Mouse (Mus musculus): ENCODE results near the gene Vezt. TPM values are rescaled to one million over a fixed set of nuclear protein-coding genes. Genes with fewer than 3 reads are reported as not detected.
A peak's percentile ranks its signal among the peaks of the same experiment; 100 is the strongest.

Gene Vezt
- 16.4 and 16.5 TPM in 2 replicates for polyA plus RNA-seq (2012; ENCODE audit: insufficient read depth, insufficient read length, missing spikeins)

DNA sequence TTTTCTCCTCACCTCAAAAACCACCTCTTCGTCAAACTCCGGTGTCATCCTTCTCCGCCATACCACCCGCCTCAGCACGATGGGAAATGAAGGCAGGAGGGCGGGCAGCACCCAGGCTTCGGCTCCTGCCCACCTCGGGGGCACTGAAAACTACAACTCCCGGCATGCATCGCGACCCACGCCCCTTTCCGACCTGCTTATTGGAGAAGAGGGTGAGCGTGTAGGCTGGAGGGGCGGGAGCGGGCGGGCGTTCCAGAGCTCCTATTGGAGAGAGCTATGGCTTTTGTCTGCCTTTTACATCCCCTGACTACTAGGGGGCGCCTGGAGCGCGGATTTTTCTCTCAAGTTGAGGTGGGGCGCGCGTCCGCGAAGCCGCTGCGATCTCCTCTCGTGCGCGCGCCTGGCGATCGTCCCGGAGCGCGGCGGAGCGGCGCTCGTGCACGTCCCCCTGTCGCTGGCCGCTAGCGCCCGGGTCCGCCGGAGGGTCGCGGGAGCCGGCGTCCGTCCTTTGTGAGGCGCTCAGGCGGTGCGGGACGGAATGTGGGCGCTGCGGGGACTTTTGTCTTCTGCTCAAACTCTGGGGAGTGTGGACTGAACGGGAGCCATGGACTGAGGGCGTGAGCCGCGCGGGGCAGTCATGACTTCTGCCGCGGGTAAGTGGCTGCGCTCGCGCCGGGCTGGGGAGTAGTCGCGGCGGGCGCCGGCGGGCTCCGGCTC lies at the start of gene Vezt, which contains the start of gene Fgd6:
TSS of gene Vezt (minus strand) at position 160 of the 717 bp plus-strand sequence.
TSS of gene Fgd6 (plus strand) at position 344 of the 717 bp plus-strand sequence.
- H3K27ac ChIP-seq (ENCODE audit: insufficient read depth, low read depth, low read length), result peak within 1 kb of the TSS; percentile 67

DNA sequence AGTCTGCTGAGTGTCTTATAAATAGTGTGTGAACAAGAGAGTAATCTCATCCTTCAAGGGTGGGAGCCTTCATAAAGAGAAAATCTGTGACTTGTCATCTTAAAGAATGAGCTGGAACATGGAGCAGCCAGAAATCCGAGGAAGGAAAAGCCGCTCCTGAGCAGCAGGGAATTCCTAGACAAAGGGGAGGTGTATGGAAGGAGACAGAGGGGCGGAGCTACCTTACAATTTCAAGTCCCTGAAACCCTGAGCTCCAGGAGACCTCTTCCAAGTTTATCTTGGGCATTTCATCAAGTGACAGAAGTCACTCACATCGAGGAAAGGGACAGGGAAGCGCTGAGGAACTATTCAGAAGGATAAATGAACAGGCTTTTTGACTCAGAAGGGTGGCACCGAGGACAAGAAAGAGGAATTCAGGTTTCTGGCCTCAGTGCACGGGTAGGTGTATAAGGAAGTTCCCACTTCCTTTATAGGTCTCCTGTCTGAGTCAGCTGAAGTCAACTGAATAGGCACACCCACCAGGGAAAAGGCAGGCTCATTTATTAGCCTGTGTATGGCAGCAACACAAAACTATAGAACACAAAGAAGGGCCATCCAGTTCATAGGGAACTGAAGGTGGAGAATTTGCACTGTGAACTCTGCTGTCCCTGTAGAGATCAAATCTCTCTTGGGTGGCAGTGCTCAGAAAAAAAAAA lies 46.6 kb upstream of the Vezt start:
- Histone ChIP-seq H3K27ac (ENCODE audit: insufficient read depth, low read depth, low read length) (no peak overlapping the region), H3K4me1 (ENCODE audit: control insufficient read depth, insufficient read depth, low read length) (peaks cover 28% of the 10 kb centered on the region), H3K4me3 (ENCODE audit: insufficient read depth, low read length) (no peak overlapping the region)
- no peak for TF ChIP-seq POLR2A (IDR thresholded peaks at IDR 0.05; ENCODE audit: borderline replicate concordance, low read depth, low read length)
- TF ChIP-seq CTCF (IDR thresholded peaks at IDR 0.05; ENCODE audit: low read depth, low read length), result no peak

More for the DNA sequence above, at the start of gene Vezt, which contains the start of gene Fgd6:
- peaks cover 23% of the 10 kb centered on the region for H3K4me1 ChIP-seq (ENCODE audit: control insufficient read depth, insufficient read depth, low read length)
- TF ChIP-seq CTCF (IDR thresholded peaks at IDR 0.05; ENCODE audit: low read depth, low read length) (no peak), POLR2A (IDR thresholded peaks at IDR 0.05; ENCODE audit: borderline replicate concordance, low read depth, low read length) (no peak)
- peak within 1 kb of the TSS; percentile 98 for H3K4me3 ChIP-seq (ENCODE audit: insufficient read depth, low read length)

DNA sequence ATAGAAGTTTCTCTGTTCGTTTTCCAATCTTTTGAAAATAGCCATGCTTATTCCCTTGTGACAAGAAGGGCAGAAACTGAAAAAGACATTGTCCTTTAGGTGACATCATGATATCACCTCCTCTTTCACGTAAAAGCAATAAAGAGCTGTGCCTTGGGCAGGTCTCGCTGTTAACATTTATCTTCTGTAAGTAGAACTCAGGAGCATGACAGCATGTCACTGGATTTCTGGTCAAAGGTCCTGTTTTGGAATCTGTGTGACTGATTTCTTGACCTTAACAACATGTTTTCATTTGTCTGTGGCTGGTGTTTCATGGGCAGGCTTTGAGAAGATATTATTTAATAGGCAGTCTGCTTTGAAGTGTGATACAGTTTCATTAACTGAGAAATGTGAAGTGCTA lies 45.1 kb upstream of the Vezt start:
- H3K27ac ChIP-seq (ENCODE audit: insufficient read depth, low read depth, low read length), result no peak overlapping the region
- H3K4me1 ChIP-seq (ENCODE audit: control insufficient read depth, insufficient read depth, low read length), result peaks cover 28% of the 10 kb centered on the region
- TF ChIP-seq POLR2A (IDR thresholded peaks at IDR 0.05; ENCODE audit: borderline replicate concordance, low read depth, low read length) (no peak), CTCF (IDR thresholded peaks at IDR 0.05; ENCODE audit: low read depth, low read length) (no peak)
- H3K4me3 ChIP-seq (ENCODE audit: insufficient read depth, low read length), result no peak overlapping the region

DNA sequence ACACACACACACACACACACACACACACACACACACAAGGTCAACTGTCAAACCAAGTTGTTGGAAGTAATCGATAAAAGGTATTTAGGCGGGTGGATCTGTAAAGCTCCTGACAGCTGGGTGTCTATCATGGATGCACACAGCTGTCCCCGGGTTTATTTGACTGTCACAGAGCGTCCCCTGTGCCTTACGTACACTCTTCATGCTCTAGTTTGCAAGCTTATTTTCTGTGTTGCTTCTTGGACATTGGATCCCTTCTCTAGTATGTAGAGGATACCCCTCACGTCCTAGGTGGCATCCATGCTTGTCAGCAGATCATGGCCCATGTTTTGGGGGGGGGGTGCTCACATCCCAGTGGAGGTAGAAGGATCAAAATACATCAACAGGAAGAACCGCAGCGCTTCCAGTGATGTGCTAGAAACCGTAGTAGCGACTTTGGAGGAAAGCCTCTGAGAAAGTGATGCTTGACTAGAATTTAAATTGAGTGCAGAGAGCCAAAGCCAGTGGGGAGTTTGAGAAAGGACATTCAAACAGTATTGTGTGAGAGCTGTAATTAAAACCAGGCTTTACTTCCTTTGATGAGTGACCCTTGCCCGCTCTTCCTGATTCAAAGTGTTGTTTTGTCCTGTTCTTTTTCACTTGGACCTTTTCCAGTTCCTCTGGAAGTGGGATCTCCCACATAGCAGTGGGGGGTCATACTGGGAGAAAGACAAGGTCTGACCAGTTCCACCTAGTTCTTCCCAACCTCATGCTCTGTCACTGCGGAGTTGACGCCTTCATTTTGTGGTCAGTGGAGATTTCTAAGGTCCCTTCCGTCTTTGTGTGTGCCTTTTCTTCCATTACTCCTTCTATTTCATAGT lies 41.6 kb upstream of the Vezt start:
- Histone ChIP-seq H3K4me3 (ENCODE audit: insufficient read depth, low read length) (no peak overlapping the region), H3K4me1 (ENCODE audit: control insufficient read depth, insufficient read depth, low read length) (peaks cover 7% of the 10 kb centered on the region), H3K27ac (ENCODE audit: insufficient read depth, low read depth, low read length) (no peak overlapping the region)
- TF ChIP-seq POLR2A (IDR thresholded peaks at IDR 0.05; ENCODE audit: borderline replicate concordance, low read depth, low read length), result no peak
- TF ChIP-seq CTCF (IDR thresholded peaks at IDR 0.05; ENCODE audit: low read depth, low read length), result no peak

DNA sequence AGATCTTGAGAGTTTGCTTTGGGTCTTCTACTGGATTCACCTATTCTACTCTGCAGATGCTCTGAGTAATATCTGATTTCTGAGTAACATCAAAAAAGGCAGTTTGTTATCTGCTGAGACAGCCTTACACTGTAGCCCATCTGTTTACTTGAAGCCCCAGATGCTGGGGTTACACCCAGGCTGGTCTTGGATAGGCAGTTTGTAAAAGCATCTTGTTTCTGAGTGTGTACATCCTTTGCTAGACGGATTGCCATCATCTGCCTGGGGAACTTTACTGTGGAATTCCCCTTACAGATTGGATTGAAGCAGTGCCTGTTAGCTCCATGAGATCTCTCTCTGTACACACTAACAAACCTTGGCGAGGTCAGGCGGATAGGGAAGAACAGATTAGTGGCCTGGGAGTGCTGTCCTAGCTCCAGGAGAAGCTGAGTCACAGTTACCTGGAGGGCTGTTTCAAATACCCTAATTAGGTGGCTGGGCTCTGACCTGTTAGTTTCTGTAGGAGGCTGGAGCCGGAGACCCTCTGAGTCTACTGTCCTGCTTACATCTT lies 37.4 kb upstream of the Vezt start:
- TF ChIP-seq POLR2A (IDR thresholded peaks at IDR 0.05; ENCODE audit: borderline replicate concordance, low read depth, low read length), result no peak
- no peak for TF ChIP-seq CTCF (IDR thresholded peaks at IDR 0.05; ENCODE audit: low read depth, low read length)
- H3K4me1 ChIP-seq (ENCODE audit: control insufficient read depth, insufficient read depth, low read length), result 0 out of 2 replicates have a peak, but pooled peaks cover 2% of the 10 kb centered on the region
- no peak overlapping the region for H3K4me3 ChIP-seq (ENCODE audit: insufficient read depth, low read length)
- H3K27ac ChIP-seq (ENCODE audit: insufficient read depth, low read depth, low read length), result no peak overlapping the region

DNA sequence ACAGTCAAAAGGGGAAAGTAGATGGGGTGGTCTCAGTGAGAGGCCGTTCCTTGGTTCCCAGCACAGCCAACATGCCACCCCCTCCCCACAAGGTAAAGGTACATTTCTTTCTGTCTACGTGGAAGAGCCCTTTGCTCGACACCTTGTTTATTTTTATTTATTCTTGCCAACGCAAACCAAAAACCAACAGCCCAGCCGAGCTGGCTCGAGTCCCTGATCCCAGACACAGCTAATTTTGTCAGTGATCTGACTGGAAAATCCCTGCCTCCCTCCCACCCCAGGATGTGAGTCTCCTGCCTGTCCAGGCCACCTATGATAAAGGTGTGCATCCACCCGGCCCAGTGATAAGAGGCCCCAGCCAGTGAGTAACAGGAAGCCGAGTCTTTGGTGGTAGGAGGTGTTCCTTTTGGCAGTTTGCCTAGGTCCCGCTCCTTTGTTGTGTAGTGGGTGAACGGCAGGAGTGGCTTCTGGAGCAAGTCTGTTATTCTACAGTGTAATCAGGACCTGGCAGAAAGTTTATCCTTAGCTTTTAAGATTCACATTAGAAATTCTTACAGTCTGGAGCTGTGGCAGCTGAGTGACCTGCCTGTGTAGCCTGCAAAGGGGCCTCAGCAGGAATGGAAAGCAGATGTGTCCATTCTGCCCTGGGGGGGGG lies 36.8 kb upstream of the Vezt start:
- no peak overlapping the region for H3K27ac ChIP-seq (ENCODE audit: insufficient read depth, low read depth, low read length)
- peaks cover 3% of the 10 kb centered on the region for H3K4me1 ChIP-seq (ENCODE audit: control insufficient read depth, insufficient read depth, low read length)
- no peak overlapping the region for H3K4me3 ChIP-seq (ENCODE audit: insufficient read depth, low read length)
- TF ChIP-seq POLR2A (IDR thresholded peaks at IDR 0.05; ENCODE audit: borderline replicate concordance, low read depth, low read length), result no peak
- TF ChIP-seq CTCF (IDR thresholded peaks at IDR 0.05; ENCODE audit: low read depth, low read length), result no peak

DNA sequence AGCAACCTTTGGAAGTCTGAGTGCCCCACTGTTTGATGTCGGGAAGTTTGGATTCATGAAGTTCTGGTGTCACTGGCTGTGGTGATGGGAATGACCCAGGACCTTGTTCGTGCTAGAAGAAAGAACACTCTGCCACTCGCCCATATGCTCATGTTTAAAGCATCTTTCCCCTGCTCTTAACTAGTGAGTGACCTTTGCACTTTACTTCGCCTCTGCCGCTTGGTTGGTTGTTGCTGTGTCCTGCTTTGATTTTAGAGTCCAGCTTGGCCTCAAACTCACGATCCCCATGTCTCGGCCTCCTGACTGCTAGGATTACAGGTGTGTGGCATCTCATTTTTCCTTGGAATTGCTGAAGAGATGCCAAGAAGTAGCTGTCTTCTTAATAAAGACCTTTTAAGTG lies 36.0 kb upstream of the Vezt start:
- H3K4me3 ChIP-seq (ENCODE audit: insufficient read depth, low read length), result no peak overlapping the region
- peaks cover 10% of the 10 kb centered on the region for H3K4me1 ChIP-seq (ENCODE audit: control insufficient read depth, insufficient read depth, low read length)
- TF ChIP-seq CTCF (IDR thresholded peaks at IDR 0.05; ENCODE audit: low read depth, low read length) (no peak), POLR2A (IDR thresholded peaks at IDR 0.05; ENCODE audit: borderline replicate concordance, low read depth, low read length) (no peak)
- no peak overlapping the region for H3K27ac ChIP-seq (ENCODE audit: insufficient read depth, low read depth, low read length)

DNA sequence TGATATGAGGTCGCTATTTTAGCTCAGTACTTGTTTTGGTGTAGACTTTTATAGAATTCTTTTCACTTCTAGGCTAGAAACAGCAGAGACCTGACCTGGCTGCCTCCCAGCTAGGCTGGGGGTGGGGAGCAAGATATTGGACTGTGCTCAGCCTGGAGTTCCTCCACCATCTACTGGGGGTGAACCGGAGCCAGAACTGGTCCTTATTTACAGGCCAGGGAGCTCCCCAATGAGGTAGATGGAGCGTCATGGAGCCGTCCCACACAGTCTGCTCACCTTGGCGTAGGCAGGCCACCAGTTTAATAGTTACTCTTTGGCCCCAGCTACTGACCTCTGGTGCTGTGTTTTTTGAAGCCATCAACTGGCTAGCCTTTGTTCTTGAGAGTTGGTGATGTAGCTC lies 33.1 kb upstream of the Vezt start:
- TF ChIP-seq CTCF (IDR thresholded peaks at IDR 0.05; ENCODE audit: low read depth, low read length), result no peak
- no peak for TF ChIP-seq POLR2A (IDR thresholded peaks at IDR 0.05; ENCODE audit: borderline replicate concordance, low read depth, low read length)
- Histone ChIP-seq H3K4me3 (ENCODE audit: insufficient read depth, low read length) (no peak overlapping the region), H3K27ac (ENCODE audit: insufficient read depth, low read depth, low read length) (no peak overlapping the region), H3K4me1 (ENCODE audit: control insufficient read depth, insufficient read depth, low read length) (peaks cover 28% of the 10 kb centered on the region)

DNA sequence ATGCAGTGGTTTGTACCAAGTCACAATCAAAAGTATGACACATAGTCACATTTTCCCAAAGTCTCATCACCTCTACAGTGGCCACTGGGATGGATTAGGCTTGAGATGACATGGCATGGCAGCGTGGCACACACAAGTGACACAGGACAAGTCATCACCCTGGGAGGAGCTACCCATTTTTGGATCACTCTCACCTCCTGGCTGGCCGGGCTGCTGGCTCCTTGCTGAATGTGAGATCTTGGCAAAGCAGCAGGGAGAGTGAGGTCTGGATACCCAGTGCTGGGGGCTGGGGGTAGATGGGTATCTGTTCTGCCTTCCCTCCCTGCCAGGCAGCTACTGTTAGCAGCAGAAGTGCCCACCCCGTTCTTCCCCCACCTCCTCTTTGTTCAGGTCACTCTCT lies 31.3 kb upstream of the Vezt start:
- H3K4me3 ChIP-seq (ENCODE audit: insufficient read depth, low read length), result no peak overlapping the region
- no peak for TF ChIP-seq CTCF (IDR thresholded peaks at IDR 0.05; ENCODE audit: low read depth, low read length)
- no peak for TF ChIP-seq POLR2A (IDR thresholded peaks at IDR 0.05; ENCODE audit: borderline replicate concordance, low read depth, low read length)
- peaks cover 30% of the 10 kb centered on the region for H3K4me1 ChIP-seq (ENCODE audit: control insufficient read depth, insufficient read depth, low read length)
- H3K27ac ChIP-seq (ENCODE audit: insufficient read depth, low read depth, low read length), result no peak overlapping the region
